Comparison of ENCODE assay signal across 24 mouse cellular contexts in genomic region chr9:77589496-77589895, GRCm38 (mm10). TPM values are rescaled to one million over a fixed set of nuclear protein-coding genes. Genes with fewer than 3 reads are reported as not detected.
"Had no signal": no experiment of that assay in that cellular context is flagged by ENCODE, and none has a peak within 500 bp of the region (broad histone marks: within the 10 kb centered on the region; RNA-seq: fewer than 3 reads in every experiment).

No protein-coding gene starts in this region.

- ATAC-seq: midbrain, embryonic 15.5 days had no signal

- H3K27me3 ChIP-seq: kidney, embryonic 15.5 days; liver, embryonic 13.5 days; midbrain, embryonic 15.5 days; neural tube, embryonic 12.5 days; neural tube, embryonic 15.5 days; stomach, embryonic 15.5 days had no signal

- H3K4me3 ChIP-seq: kidney, embryonic 15.5 days; left cerebral cortex, adult 2 months; liver, embryonic 13.5 days; midbrain, embryonic 15.5 days; neural tube, embryonic 12.5 days; neural tube, embryonic 15.5 days; stomach, embryonic 15.5 days had no signal

- H3K9ac ChIP-seq: kidney, embryonic 15.5 days; liver, embryonic 13.5 days; midbrain, embryonic 15.5 days; neural tube, embryonic 12.5 days; neural tube, embryonic 15.5 days; stomach, embryonic 15.5 days had no signal

- H3K9me3 ChIP-seq: kidney, embryonic 15.5 days; liver, embryonic 13.5 days; midbrain, embryonic 15.5 days; neural tube, embryonic 12.5 days; neural tube, embryonic 15.5 days; stomach, embryonic 15.5 days had no signal

- H3K27ac ChIP-seq: kidney, embryonic 15.5 days; left cerebral cortex, adult 2 months; liver, embryonic 13.5 days; midbrain, embryonic 15.5 days; neural tube, embryonic 12.5 days; neural tube, embryonic 15.5 days; stomach, embryonic 15.5 days had no signal

- H3K36me3 ChIP-seq: kidney, embryonic 15.5 days; liver, embryonic 13.5 days; midbrain, embryonic 15.5 days; neural tube, embryonic 12.5 days; neural tube, embryonic 15.5 days; stomach, embryonic 15.5 days had no signal

- H3K4me1 ChIP-seq: kidney, embryonic 15.5 days; liver, embryonic 13.5 days; neural tube, embryonic 12.5 days; neural tube, embryonic 15.5 days; stomach, embryonic 15.5 days had no signal

- DNase-seq: kidney, adult 8-10 months; kidney, postnatal 10 days; kidney, postnatal 36 days; layer of hippocampus, postnatal 36 days; liver, embryonic 13.5 days; lung, adult 2 months; lung, postnatal 14 days; lung, postnatal 4 days; right cerebral cortex, adult 18-20 months; right cerebral cortex, postnatal 14 days; right cerebral cortex, postnatal 4 days; thymus, adult 18-20 months; thymus, postnatal 4 days had no signal

- H3K4me2 ChIP-seq: kidney, embryonic 15.5 days; liver, embryonic 13.5 days; midbrain, embryonic 11.5 days; midbrain, embryonic 15.5 days; neural tube, embryonic 12.5 days; neural tube, embryonic 15.5 days; stomach, embryonic 15.5 days had no signal

RNA-seq across cellular contexts. Expression of gene Klhl31, which starts 46.8 kb away (rescaled TPM):
- total RNA-seq: left cerebral cortex, postnatal 36 days; megakaryocyte progenitor cell, adult 5-6 weeks; megakaryocyte-erythroid progenitor cell, adult 5-6 weeks had no signal
- polyA plus RNA-seq: liver, adult 2 months had no signal
